Mouse (Mus musculus) heart, adult 9 months (tissue): ENCODE data around the gene Gm4177.
"Not testable (repeated sequence)": the region's sequence is repeated elsewhere in the genome, so short reads cannot be mapped to it uniquely, and the experiment has no call there.

ENCODE experiments used
- DNase-seq, 2 experiments: peaks; one replicate each; pipeline ENCODE4 v3.0.0; 2022; ENCODE audit warnings: low spot score in 2 of 2

The Gm4177 gene

DNA sequence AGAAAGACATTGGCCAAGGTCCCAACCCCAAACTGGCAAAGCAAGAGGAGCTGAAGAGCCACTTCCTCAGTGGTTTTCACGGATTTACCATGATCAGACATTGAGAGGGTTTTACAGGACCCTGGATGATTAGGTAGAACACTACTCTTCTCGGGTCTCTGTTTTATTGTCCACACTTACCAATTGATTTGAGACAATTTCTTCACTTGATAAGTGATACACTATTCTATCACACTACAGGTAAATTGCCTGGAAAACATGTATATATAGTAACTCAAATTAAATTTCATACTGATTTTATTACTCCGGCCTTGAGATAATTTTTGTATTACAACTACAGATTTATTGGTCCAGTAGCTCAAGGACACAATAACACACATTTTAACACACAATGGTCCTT lies at the start of gene Gm4177:
Gene Gm4177, minus strand, starts transcription at position 101 of the 400 bp plus-strand sequence.
- not testable (repeated sequence) for DNase-seq

DNA sequence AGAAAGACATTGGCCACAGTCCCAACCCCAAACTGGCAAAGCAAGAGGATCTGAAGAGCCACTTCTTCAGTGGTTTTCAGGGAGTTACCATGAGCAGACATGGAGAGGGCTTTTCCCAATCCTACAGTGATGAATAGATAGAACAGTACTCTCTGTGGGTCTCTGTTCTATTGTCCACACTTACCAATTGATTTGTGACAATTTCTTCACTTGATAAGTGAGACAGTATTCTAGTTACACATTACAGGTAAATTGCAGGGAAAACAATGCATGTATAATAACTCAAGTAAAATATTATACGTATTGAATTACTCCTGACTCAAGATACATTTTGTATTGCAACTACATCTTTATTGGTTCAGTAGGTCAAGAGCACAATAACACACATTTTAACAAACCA lies 47.6 kb upstream of the Gm4177 start, which contains the start of gene Gm5725:
Gene Gm5725, minus strand, starts transcription at position 101 of the 400 bp plus-strand sequence.
- not testable (repeated sequence) for DNase-seq

- DNase-seq, result not testable (repeated sequence)
These were observed 35.5 kb upstream of the Gm4177 start, which contains the start of gene Vmn1r135 for GRCm38 (mm10) chr7:21832051-21832450. Vmn1r135 (plus strand) TSS chr7:21832351.

DNA sequence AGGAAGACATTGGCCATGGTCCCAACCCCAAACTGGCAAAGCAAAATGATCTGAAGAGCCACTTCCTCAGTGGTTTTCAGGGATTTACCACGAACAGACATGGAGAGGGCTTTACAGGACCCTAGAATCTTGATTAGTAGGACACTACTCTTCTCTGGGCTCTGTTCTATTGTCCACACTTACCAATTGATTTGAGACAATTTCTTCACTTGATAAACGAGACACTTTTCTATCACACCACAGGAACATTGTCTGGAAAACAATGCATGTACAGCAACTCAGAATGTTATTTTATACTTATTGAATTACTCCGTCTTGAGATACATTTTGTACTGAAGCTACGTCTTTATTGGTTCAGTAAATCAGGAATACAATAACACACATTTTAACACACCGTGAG lies 35.2 kb downstream of the Gm4177 start, which contains the start of gene Gm4175:
Gene Gm4175, minus strand, starts transcription at position 101 of the 400 bp plus-strand sequence.
- not testable (repeated sequence) for DNase-seq
